Mouse (Mus musculus) C2C12 (cell line): ENCODE measurements around the gene H3f3a.

ENCODE experiments used
- CEBPB ChIP-seq: IDR thresholded peaks from one replicate; pipeline ENCODE4 v1.6.1; 2011; ENCODE audit warnings: low read depth, mild to moderate bottlenecking, control low read depth, moderate library complexity
- CTCF ChIP-seq: IDR thresholded peaks from one replicate; pipeline ENCODE4 v1.5.1; 2011; ENCODE audit not compliant: control insufficient read depth, insufficient read depth, insufficient read length
- FOSL1 ChIP-seq: IDR thresholded peaks from one replicate; pipeline ENCODE4 v1.8.0; 2011; ENCODE audit warnings: mild to moderate bottlenecking, low read length; ENCODE audit not compliant: poor library complexity, insufficient read depth, severe bottlenecking
- MAX ChIP-seq: IDR thresholded peaks from one replicate; pipeline ENCODE4 v1.6.1; 2011; ENCODE audit warnings: mild to moderate bottlenecking, control low read depth
- MYOG ChIP-seq: IDR thresholded peaks from one replicate; pipeline ENCODE4 v1.6.1; 2011; ENCODE audit not compliant: control insufficient read depth, insufficient read length; ENCODE audit errors: extremely low read depth
- USF1 ChIP-seq: IDR thresholded peaks from one replicate; pipeline ENCODE4 v1.6.1; 2011; ENCODE audit warnings: low read depth, mild to moderate bottlenecking, control low read depth, moderate library complexity

DNA sequence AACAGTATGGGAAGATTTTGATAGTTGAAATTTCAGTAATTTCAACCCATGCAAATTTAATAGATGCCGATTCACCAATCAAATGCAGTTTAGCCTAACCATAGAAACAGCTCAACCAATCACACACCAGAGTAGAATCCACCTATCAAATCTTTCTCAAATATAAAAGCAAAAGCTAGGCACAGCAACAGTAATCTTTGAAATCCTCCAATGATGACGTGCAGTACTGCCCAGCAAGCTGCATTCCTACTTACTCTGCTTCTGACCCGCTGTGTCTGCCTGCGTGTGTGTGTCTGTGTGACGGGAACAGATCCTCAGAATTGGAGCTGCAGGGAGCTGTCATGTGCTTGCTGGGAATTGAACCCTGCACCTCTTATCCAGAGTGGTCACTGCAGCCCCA is 4.9 kb downstream of the H3f3a start:
- no peak for TF ChIP-seq CTCF
- no peak for TF ChIP-seq CEBPB
- no peak for TF ChIP-seq MAX
- TF ChIP-seq USF1: no peak
- no peak for TF ChIP-seq MYOG
- no peak for TF ChIP-seq FOSL1
